Mouse (Mus musculus) neural tube, embryonic 11.5 days (tissue): ENCODE results near the gene Sigmar1. TPM values are rescaled to one million over a fixed set of nuclear protein-coding genes. Genes with fewer than 3 reads are reported as not detected.
"Not testable (repeated sequence)": the region's sequence is repeated elsewhere in the genome, so short reads cannot be mapped to it uniquely, and the experiment has no call there.

Experiments used
- ATAC-seq: fragments of 200-750 bp; cut with Nextera tagmentation; 2 replicates; pipeline ENCODE4 v1.8.0; 2017; ENCODE audit warnings: moderate number of reproducible peaks, mild to moderate bottlenecking, moderate TSS enrichment, moderate library complexity; ENCODE audit not compliant: insufficient read depth, low FRiP score, low TSS enrichment
- DNase-seq: peaks from one replicate; pipeline ENCODE4 v3.0.0-alpha.2; 2015; ENCODE audit warnings: low spot score
- H3K27ac ChIP-seq: fragments of 300-500 bp; sonication (generic); 2 replicates; pipeline ENCODE4 v1.5.1; 2014; ENCODE audit warnings: low read depth, mild to moderate bottlenecking, low read length
- H3K27me3 ChIP-seq: fragments of 300-500 bp; sonication (generic); 2 replicates; pipeline ENCODE4 v1.6.1; 2014; ENCODE audit warnings: mild to moderate bottlenecking, low read length, mixed read lengths; ENCODE audit not compliant: control insufficient read depth, insufficient read depth
- H3K36me3 ChIP-seq: fragments of 300-500 bp; sonication (generic); 2 replicates; pipeline ENCODE4 v1.6.1; 2014; ENCODE audit warnings: mild to moderate bottlenecking, low read length, moderate library complexity, mixed read lengths; ENCODE audit not compliant: control insufficient read depth, insufficient read depth
- H3K4me1 ChIP-seq: fragments of 300-500 bp; sonication (generic); 2 replicates; pipeline ENCODE4 v1.6.1; 2014; ENCODE audit warnings: low read length, mixed read lengths; ENCODE audit not compliant: control insufficient read depth, insufficient read depth
- H3K4me2 ChIP-seq: fragments of 300-500 bp; sonication (generic); 2 replicates; pipeline ENCODE4 v1.6.1; 2014; ENCODE audit warnings: low read depth, mild to moderate bottlenecking, moderate library complexity
- H3K4me3 ChIP-seq: fragments of 300-500 bp; sonication (generic); 2 replicates; pipeline ENCODE4 v1.5.1; 2014; ENCODE audit warnings: low read depth, low read length
- H3K9ac ChIP-seq: fragments of 300-500 bp; sonication (generic); 2 replicates; pipeline ENCODE4 v1.6.1; 2014; ENCODE audit warnings: mild to moderate bottlenecking, low read length
- H3K9me3 ChIP-seq: fragments of 300-500 bp; sonication (generic); 2 replicates; pipeline ENCODE4 v1.6.1; 2016; ENCODE audit warnings: low read length; ENCODE audit not compliant: control insufficient read depth
- WGBS: fragments of 180-500 bp; shearing (Covaris S2); extraction: QIAGEN DNeasy Blood & Tissue Kit; methylation state at CpG from one replicate; pipeline ENCODE4 v1.1.7; 2014; 5-methylcytosine and 5-hydroxymethylcytosine counted together
- polyA plus RNA-seq: library from polyadenylated mRNA; unstranded; fragments of >200 nt; fragmentation: Nextera tagmentation; extraction: Ambion mirVana; gene quantifications from 2 replicates; pipeline ENCODE4 v1.2.1, GENCODE M21; 2014

Sigmar1 gene
- polyA plus RNA-seq, 1 experiment from 2014 or later = 83.7 TPM

DNA sequence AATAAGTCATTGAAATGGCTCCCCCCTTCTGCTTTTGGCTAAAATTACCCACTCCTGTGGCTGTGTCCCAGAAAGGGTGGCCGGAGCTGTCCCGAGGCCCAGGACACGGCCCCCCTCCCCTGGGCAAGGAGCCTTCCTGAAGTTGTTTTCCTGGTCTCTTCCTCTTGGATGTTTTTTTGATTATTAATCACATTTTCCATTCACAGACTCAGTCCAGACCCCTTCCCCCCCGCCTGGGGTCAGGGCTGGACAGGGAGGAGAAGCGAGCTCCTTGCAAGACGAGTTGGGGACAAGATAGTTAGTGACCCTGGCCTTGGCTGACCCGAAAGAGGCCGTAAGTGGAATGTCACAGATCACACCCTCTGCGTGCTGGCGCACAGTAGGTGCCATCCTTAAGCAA is 56.2 kb downstream of the Sigmar1 start, which contains the start of gene Il11ra1:
Gene Il11ra1, plus strand, starts transcription at position 207 of the 400 bp plus-strand sequence.
- WGBS = 73% methylated on average over 8 of the region's 10 CpGs

GRCm38 (mm10) chr4:41698421-41699016 is 57.4 kb downstream of the Sigmar1 start:
- H3K4me1 ChIP-seq, H3K27me3 ChIP-seq, H3K36me3 ChIP-seq, H3K9ac ChIP-seq, H3K4me3 ChIP-seq, H3K27ac ChIP-seq, H3K9me3 ChIP-seq, DNase-seq, H3K4me2 ChIP-seq, ATAC-seq: not testable (repeated sequence)
- 12% methylated on average over 11 of the region's 32 CpGs for WGBS

More for the DNA sequence above, 56.2 kb downstream of the Sigmar1 start, which contains the start of gene Il11ra1:
- H3K27me3 ChIP-seq, H3K27ac ChIP-seq, H3K4me1 ChIP-seq, H3K9me3 ChIP-seq, H3K36me3 ChIP-seq, DNase-seq, H3K9ac ChIP-seq, H3K4me3 ChIP-seq, H3K4me2 ChIP-seq, ATAC-seq: not testable (repeated sequence)

- H3K27ac ChIP-seq = not testable (repeated sequence)
Measured at GRCm38 (mm10) chr4:41696930-41697841, 58.8 kb downstream of the Sigmar1 start, which contains the start of gene Cntfr. TSS of gene Cntfr (minus strand) at chr4:41697089.

GRCm38 (mm10) chr4:41696452-41696851 is 59.5 kb downstream of the Sigmar1 start:
- H3K9ac ChIP-seq, H3K4me2 ChIP-seq, H3K27ac ChIP-seq, H3K4me3 ChIP-seq, H3K4me1 ChIP-seq, H3K9me3 ChIP-seq, DNase-seq, H3K36me3 ChIP-seq, H3K27me3 ChIP-seq, ATAC-seq: not testable (repeated sequence)
- 8% methylated on average over 13 of the region's 15 CpGs for WGBS

More at GRCm38 (mm10) chr4:41696930-41697841, 58.8 kb downstream of the Sigmar1 start, which contains the start of gene Cntfr:
- peak; percentile 82 for DNase-seq
- H3K4me1 ChIP-seq, H3K4me2 ChIP-seq, ATAC-seq, H3K4me3 ChIP-seq, H3K36me3 ChIP-seq, H3K9ac ChIP-seq, H3K9me3 ChIP-seq, H3K27me3 ChIP-seq: not testable (repeated sequence)
- WGBS = 12% methylated on average over 26 of the region's 40 CpGs

- H3K9me3 ChIP-seq, H3K27me3 ChIP-seq, H3K27ac ChIP-seq, H3K4me3 ChIP-seq, DNase-seq, H3K4me1 ChIP-seq, ATAC-seq, H3K36me3 ChIP-seq, H3K9ac ChIP-seq: not testable (repeated sequence)
- H3K4me2 ChIP-seq = peak overlapping the region; percentile 29
- 3% methylated on average over 10 of the region's 38 CpGs for WGBS
Measured at GRCm38 (mm10) chr4:41695800-41696199, 60.2 kb downstream of the Sigmar1 start.

GRCm38 (mm10) chr4:41693511-41693910 is 62.4 kb downstream of the Sigmar1 start:
- peak overlapping the region; percentile 41 for H3K4me2 ChIP-seq
- not testable (repeated sequence) for H3K4me1 ChIP-seq, ATAC-seq, H3K36me3 ChIP-seq, H3K9ac ChIP-seq, H3K9me3 ChIP-seq, DNase-seq, H3K27ac ChIP-seq, H3K27me3 ChIP-seq
- 0 out of 2 replicates have a peak overlapping the region, but pooled peaks have one; percentile 16 for H3K4me3 ChIP-seq
- WGBS = 6% methylated on average over 4 of the region's 4 CpGs

- H3K4me1 ChIP-seq, H3K36me3 ChIP-seq, H3K27me3 ChIP-seq, H3K9ac ChIP-seq, DNase-seq, H3K27ac ChIP-seq, H3K4me3 ChIP-seq, H3K9me3 ChIP-seq, ATAC-seq, H3K4me2 ChIP-seq: not testable (repeated sequence)
- no CpG with 5 or more reads among the region's 4 CpGs for WGBS
Measured at GRCm38 (mm10) chr4:41690014-41690413, 65.9 kb downstream of the Sigmar1 start.

- not testable (repeated sequence) for H3K9ac ChIP-seq, H3K27ac ChIP-seq, H3K4me3 ChIP-seq, H3K27me3 ChIP-seq, ATAC-seq, H3K36me3 ChIP-seq, H3K9me3 ChIP-seq, H3K4me2 ChIP-seq, H3K4me1 ChIP-seq, DNase-seq
- 89% methylated on average over 1 of the region's 1 CpGs for WGBS
Measured at GRCm38 (mm10) chr4:41688562-41688961, 67.4 kb downstream of the Sigmar1 start.
